Mouse (Mus musculus): Measurements from ENCODE around the gene Wdr41. TPM values are rescaled to one million over a fixed set of nuclear protein-coding genes. Genes with fewer than 3 reads are reported as not detected.

Wdr41 gene
- 10.7 and 13.9 TPM in 2 replicates for polyA plus RNA-seq (2012; rRNA removed; ENCODE audit: low replicate concordance)

GRCm38 (mm10) chr13:94976219-94977186 is at the start of gene Wdr41:
Gene Wdr41, plus strand, starts transcription at chr13:94976344.

Other genes starting within 250 kb of the Wdr41 start
- gene Tbca, start 187.4 kb upstream of the Wdr41 start, polyA plus RNA-seq (2012; rRNA removed; ENCODE audit: low replicate concordance) = 2.6 and 7.6 TPM in 2 replicates
- not detected in 2 replicates for gene Otp, start 100.7 kb upstream of the Wdr41 start, polyA plus RNA-seq (2012; rRNA removed; ENCODE audit: low replicate concordance)